Mouse (Mus musculus) cerebellum, postnatal 25 days (tissue): ENCODE data around the gene Frmpd4.

Experiments used
- DNase-seq, 2 experiments: peaks; one replicate each; pipeline ENCODE4 v3.0.0; 2021; ENCODE audit warnings: mixed read lengths in 2 of 2

Frmpd4 gene

GRCm38 (mm10) chrX:168123589-168123965, 453.5 kb downstream of the Frmpd4 start:
- DNase-seq, result peak in 1 of 2 experiments; percentile 1

- peak; percentile 39 to 48 for DNase-seq
Measured at GRCm38 (mm10) chrX:168122806-168123588, 454.0 kb downstream of the Frmpd4 start.

GRCm38 (mm10) chrX:168041589-168041988, 535.4 kb downstream of the Frmpd4 start:
- no peak for DNase-seq

- DNase-seq, result no peak
Measured at GRCm38 (mm10) chrX:168020574-168021145, 556.4 kb downstream of the Frmpd4 start.

GRCm38 (mm10) chrX:168017792-168018191, 559.2 kb downstream of the Frmpd4 start:
- DNase-seq, result no peak

- DNase-seq, result no peak
Measured at GRCm38 (mm10) chrX:167984835-167985234, 592.2 kb downstream of the Frmpd4 start.

GRCm38 (mm10) chrX:167951207-167951606, 625.8 kb downstream of the Frmpd4 start:
- DNase-seq, result no peak

- DNase-seq, result no peak
Measured at GRCm38 (mm10) chrX:167909483-167909882, 667.5 kb downstream of the Frmpd4 start.

GRCm38 (mm10) chrX:167901046-167901445, 676.0 kb downstream of the Frmpd4 start:
- no peak for DNase-seq

- no peak for DNase-seq
Measured at GRCm38 (mm10) chrX:167854821-167855220, 722.2 kb downstream of the Frmpd4 start.

- no peak for DNase-seq
Measured at GRCm38 (mm10) chrX:167832543-167832942, 744.5 kb downstream of the Frmpd4 start.

GRCm38 (mm10) chrX:167828456-167828855, 748.6 kb downstream of the Frmpd4 start:
- no peak for DNase-seq

GRCm38 (mm10) chrX:167817363-167817762, 759.7 kb downstream of the Frmpd4 start:
- peak in 1 of 2 experiments; percentile 5 for DNase-seq

GRCm38 (mm10) chrX:167810120-167810519, 766.9 kb downstream of the Frmpd4 start:
- no peak for DNase-seq

GRCm38 (mm10) chrX:167808572-167808971, 768.5 kb downstream of the Frmpd4 start:
- DNase-seq, result no peak

GRCm38 (mm10) chrX:167788737-167789136, 788.3 kb downstream of the Frmpd4 start:
- no peak for DNase-seq

- DNase-seq, result no peak
Measured at GRCm38 (mm10) chrX:167783526-167783925, 793.5 kb downstream of the Frmpd4 start.

- peak; percentile 6 to 13 for DNase-seq
Measured at GRCm38 (mm10) chrX:167719564-167719981, 857.5 kb downstream of the Frmpd4 start.

GRCm38 (mm10) chrX:167719092-167719491, 857.9 kb downstream of the Frmpd4 start:
- DNase-seq, result no peak

- no peak for DNase-seq
Measured at GRCm38 (mm10) chrX:167654806-167655495, 922.1 kb downstream of the Frmpd4 start.

GRCm38 (mm10) chrX:167654249-167654648, 922.8 kb downstream of the Frmpd4 start:
- DNase-seq, result no peak

GRCm38 (mm10) chrX:167597639-167598217, 979.3 kb downstream of the Frmpd4 start:
- DNase-seq, result no peak

GRCm38 (mm10) chrX:167552827-167553226, 1024.2 kb downstream of the Frmpd4 start:
- no peak for DNase-seq
